Mouse (Mus musculus) midbrain, embryonic 10.5 days (tissue): ENCODE data around the gene Chrm1. TPM values are rescaled to one million over a fixed set of nuclear protein-coding genes. Genes with fewer than 3 reads are reported as not detected.

Experiments
- DNase-seq: peaks from one replicate; pipeline ENCODE4 v3.0.0-alpha.2; 2017; ENCODE audit warnings: low spot score
- H3K27ac ChIP-seq: fragments of 300-500 bp; sonication (generic); replicated peaks from 2 replicates; pipeline ENCODE4 v1.5.1; 2016; ENCODE audit warnings: mild to moderate bottlenecking
- H3K27me3 ChIP-seq: fragments of 300-500 bp; sonication (generic); 2 replicates; pipeline ENCODE4 v1.6.1; 2016; ENCODE audit warnings: low read depth, mild to moderate bottlenecking; ENCODE audit not compliant: poor library complexity, severe bottlenecking
- H3K36me3 ChIP-seq: fragments of 300-500 bp; sonication (generic); 2 replicates; pipeline ENCODE4 v1.6.1; 2016; ENCODE audit warnings: mild to moderate bottlenecking, moderate library complexity
- H3K4me1 ChIP-seq: fragments of 300-500 bp; sonication (generic); 2 replicates; pipeline ENCODE4 v1.6.1; 2016
- H3K4me3 ChIP-seq: fragments of 300-500 bp; sonication (generic); 2 replicates; pipeline ENCODE4 v1.5.1; 2016; ENCODE audit warnings: mild to moderate bottlenecking, moderate library complexity
- H3K9me3 ChIP-seq: fragments of 300-500 bp; sonication (generic); replicated peaks from 2 replicates; pipeline ENCODE4 v1.6.1; 2016; ENCODE audit warnings: mild to moderate bottlenecking
- WGBS: fragments of 180-500 bp; shearing (Covaris S2); methylation state at CpG from one replicate; pipeline ENCODE4 v1.1.7; 2016; 5-methylcytosine and 5-hydroxymethylcytosine counted together
- polyA plus RNA-seq: library from polyadenylated mRNA; unstranded; fragments of >200 nt; fragmentation: Nextera tagmentation; extraction: Ambion mirVana; gene quantifications from 2 replicates; pipeline ENCODE4 v1.2.1, GENCODE M21; 2016

The Chrm1 gene
- polyA plus RNA-seq, 1 experiment from 2014 or later = not detected

DNA sequence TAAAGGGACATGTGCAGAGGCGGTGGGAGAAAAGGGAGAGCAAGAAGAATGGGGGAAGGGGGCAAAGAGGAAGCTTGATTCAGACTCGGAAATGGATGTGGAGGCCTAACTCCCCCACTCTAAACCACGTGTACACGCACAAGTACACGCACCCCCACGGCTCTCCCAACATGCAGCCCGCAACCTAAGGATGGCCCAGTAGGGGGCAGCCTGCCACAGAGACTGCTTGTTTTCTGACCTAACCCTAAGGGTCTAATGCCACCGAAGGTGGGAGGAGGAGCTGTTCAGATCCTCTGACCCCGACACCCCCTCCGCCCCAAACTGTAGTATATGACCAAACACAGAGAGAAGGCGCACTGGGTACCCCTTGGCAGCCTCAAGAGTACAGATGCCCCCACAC, 1.3 kb upstream of the Chrm1 start:
- Histone ChIP-seq H3K27ac (peak overlapping the region; percentile 84), H3K27me3 (peaks cover 49% of the 10 kb centered on the region), H3K36me3 (no peaks in the 10 kb centered on the region), H3K9me3 (no peaks in the 10 kb centered on the region), H3K4me1 (peaks cover 33% of the 10 kb centered on the region), H3K4me3 (peak overlapping the region; percentile 59)
- WGBS = under 1% methylated on average over 11 of the region's 11 CpGs
- DNase-seq = peak; percentile 72

DNA sequence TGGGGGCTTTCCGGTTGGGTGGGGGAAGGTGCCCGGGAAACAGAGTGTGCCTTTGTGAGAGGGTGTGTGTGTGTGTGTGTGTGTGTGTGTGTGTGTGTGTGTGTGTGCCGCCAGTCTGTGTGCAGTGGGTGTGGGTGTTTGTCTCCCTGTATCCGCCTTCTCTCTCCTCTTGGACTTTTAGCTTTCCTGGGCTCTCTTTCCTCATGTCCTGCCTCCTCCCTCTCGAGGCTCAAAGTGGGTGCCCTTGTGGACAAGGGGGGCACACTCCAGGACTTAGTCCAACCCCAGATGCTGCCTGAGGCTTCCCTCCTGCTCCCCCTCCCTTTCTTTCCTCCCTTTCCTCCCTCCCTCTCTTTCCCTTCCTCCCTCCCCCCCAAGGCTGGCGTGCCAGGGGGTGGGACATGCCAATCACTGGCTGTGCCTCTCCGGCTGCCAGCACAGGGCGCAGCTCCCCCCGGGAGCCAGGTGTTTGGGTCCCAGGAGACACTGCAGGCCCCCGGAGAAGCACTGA, 377 bp downstream of the Chrm1 start:
- no peaks in the 10 kb centered on the region for H3K36me3 ChIP-seq
- no peak overlapping the region for H3K4me3 ChIP-seq
- 46% methylated on average over 10 of the region's 10 CpGs for WGBS
- no peaks in the 10 kb centered on the region for H3K9me3 ChIP-seq
- H3K27ac ChIP-seq = no peak overlapping the region
- no peak for DNase-seq
- H3K27me3 ChIP-seq = peaks cover 49% of the 10 kb centered on the region
- H3K4me1 ChIP-seq = peaks cover 28% of the 10 kb centered on the region

DNA sequence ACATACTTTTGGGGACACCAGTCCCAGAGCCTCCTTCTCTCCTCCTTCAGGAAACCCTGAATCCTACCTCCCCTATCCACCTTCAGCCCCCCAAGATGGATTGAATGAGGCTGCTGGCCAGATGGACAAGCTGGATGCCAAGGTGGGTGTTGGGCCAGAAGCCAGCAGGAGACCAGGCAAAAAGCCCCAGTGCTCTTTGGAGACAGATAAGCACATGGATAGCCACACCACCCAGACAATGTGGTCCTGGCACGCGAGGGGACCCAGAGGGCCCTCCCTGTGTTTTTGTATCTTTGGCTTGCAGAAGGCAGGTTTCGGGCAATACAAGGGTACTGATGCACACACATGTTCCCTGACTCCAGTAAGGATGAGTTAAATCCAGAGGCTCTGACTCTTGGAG, 1.3 kb downstream of the Chrm1 start:
- Histone ChIP-seq H3K27me3 (peaks cover 49% of the 10 kb centered on the region), H3K36me3 (no peaks in the 10 kb centered on the region), H3K4me3 (no peak overlapping the region), H3K9me3 (no peaks in the 10 kb centered on the region), H3K4me1 (peaks cover 28% of the 10 kb centered on the region), H3K27ac (no peak overlapping the region)
- DNase-seq = no peak
- WGBS = 87% methylated on average over 3 of the region's 3 CpGs

DNA sequence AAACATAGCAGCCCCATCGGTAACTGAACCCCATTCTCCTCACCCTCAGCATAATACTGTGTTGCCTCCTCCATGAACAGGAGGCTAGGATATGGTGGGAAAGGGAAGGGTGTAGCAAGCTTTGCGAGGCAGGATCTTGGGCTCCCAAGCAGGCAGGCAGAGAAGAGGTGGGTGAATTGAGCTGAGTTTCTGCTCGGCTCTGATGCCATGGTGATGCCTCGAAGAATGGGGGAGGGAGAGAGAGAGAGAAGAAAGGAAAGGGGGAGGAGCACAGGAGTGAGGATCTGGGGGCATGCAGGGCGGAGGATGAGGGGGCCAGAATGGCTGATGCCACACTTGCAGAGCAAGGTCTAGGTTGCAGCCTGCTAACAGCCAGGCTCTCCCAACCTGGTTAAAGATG, 2.2 kb downstream of the Chrm1 start:
- WGBS = 55% methylated on average over 5 of the region's 5 CpGs
- H3K4me3 ChIP-seq = no peak overlapping the region

DNA sequence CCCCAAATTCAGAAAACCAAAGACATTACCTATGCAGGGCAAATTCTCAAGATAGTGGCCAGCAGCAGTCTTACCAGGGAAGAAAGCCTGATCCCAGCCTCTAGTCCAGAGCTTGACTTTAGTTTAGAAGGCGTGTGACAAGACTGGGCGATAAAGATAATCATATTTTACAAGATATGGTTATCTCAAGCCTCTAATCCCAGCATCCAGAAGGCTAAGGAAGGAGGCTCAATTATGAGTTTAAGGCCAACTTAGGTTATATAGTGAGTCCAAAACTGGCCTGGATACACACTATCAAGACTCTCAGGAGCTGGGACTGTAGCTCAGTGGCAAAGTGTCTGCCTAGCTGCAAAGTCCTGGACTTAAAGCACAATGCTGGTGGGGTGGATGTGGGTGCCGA, 9.3 kb downstream of the Chrm1 start:
- Histone ChIP-seq H3K4me3 (no peak overlapping the region), H3K27me3 (no peaks in the 10 kb centered on the region; the same call in 1 of the 2 replicates), H3K4me1 (no peaks in the 10 kb centered on the region), H3K9me3 (no peaks in the 10 kb centered on the region), H3K36me3 (no peaks in the 10 kb centered on the region), H3K27ac (no peak overlapping the region)
- DNase-seq = no peak
- WGBS = 94% methylated on average over 3 of the region's 3 CpGs

More for the DNA sequence above, 2.2 kb downstream of the Chrm1 start:
- Histone ChIP-seq H3K4me1 (peaks cover 28% of the 10 kb centered on the region), H3K27me3 (peaks cover 41% of the 10 kb centered on the region), H3K27ac (no peak overlapping the region), H3K9me3 (no peaks in the 10 kb centered on the region), H3K36me3 (no peaks in the 10 kb centered on the region)
- DNase-seq = no peak

DNA sequence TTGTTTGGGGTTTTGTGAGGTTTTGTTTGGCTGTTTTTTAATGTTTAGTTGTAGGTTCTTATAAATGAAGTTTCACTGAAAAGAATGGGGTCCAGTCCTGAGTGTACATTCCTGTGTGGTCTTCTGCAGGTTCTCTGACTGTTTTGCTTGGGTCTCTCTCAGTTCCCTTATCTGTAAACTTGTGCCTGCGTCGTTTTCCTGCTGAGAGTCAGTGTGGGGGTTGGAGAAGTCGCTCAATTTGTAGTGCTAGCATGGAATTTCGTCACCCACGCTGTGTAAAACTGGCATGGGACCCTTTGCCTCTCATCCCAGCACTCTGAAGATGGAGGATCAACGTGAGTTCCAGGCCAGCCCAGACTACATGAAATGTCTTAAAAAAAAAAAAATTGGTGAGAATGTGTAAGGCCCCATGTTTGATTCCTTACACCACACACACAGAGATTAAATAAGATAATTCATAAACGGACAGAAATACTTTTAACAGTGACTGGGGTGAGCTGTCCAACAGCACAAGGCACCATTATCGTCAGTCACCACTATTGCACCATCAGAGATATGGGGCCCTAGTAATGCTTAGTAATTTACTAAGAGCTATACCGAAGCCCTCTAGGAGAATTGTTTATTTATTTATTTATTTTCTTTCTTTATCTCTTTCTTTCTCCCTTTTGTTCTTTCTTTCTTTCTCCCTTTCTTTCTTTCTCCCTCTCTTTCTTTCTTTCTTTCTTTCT, 9.9 kb downstream of the Chrm1 start:
- Histone ChIP-seq H3K36me3 (no peaks in the 10 kb centered on the region), H3K27me3 (peaks cover 6% of the 10 kb centered on the region), H3K4me3 (no peak overlapping the region), H3K4me1 (no peaks in the 10 kb centered on the region; the same call in 1 of the 2 replicates), H3K27ac (no peak overlapping the region), H3K9me3 (no peaks in the 10 kb centered on the region)
- no peak for DNase-seq
- WGBS = 73% methylated on average over 9 of the region's 9 CpGs

DNA sequence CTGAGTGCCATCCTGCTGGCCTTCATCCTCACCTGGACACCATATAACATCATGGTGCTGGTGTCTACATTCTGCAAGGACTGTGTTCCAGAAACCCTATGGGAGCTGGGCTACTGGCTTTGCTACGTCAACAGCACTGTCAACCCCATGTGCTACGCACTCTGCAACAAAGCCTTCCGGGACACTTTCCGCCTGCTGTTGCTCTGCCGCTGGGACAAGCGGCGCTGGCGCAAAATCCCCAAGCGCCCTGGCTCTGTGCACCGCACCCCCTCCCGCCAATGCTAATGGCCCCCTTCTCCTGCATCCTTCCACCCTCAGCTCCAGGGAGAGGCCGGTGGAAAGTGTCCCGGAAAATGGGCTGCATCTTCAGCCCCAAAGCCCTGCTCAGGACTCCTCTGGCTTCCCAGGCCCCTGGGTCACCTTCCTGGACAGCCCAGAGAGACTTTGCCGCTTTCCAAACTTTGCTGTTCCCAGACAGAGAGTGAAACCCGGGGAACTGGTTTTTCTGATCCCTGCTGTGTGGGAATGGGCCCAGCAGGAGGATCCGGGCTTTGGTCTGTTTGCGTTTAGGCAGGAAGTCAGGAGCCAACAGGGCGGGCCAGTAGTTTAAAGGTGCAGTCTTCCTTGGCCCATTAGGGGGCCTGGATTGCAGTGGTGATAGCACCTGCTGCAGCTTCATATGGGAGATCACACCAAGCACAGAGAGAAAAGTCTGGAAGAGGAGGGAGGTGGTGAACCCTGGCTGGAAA, 15.6 kb downstream of the Chrm1 start:
- Histone ChIP-seq H3K36me3 (no peaks in the 10 kb centered on the region), H3K27ac (no peak overlapping the region), H3K4me1 (peaks cover 20% of the 10 kb centered on the region), H3K9me3 (no peaks in the 10 kb centered on the region), H3K4me3 (no peak overlapping the region), H3K27me3 (peaks cover 22% of the 10 kb centered on the region)
- DNase-seq = no peak
- WGBS = 26% methylated on average over 18 of the region's 18 CpGs

DNA sequence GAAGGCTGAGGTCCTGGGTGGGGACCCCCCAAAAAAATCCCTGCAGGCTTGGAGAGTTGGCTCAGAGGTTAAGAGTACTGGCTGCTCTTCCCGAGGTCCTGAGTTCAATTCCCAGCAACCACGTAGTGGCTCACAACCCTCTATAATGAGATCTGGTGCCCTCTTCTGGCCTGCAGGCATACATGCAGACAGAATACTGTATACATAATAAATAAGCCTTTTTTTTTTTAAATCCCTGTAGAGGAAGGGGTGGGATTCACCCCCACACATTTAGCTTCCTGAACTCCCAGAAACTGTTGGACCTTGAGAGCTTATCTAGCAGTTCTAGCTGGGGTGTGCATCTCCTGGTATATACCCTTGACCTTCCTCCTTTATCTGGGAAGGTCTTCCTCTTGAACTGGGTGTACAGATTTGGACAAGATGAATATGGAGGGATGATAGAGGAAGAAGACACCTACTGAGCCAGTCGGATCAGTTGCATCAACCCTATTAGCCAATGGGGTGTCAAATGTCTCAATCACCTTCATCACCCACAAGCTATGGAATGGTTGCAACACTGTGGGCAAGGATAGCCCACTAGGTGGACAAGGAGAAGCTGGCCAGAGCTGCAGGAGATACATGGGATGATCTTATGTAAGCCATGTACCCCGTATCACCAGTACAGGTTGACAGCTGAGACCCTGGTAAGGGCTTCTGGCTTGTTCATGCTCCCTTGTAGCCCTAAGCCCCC, 18.2 kb downstream of the Chrm1 start:
- peaks cover 20% of the 10 kb centered on the region for H3K4me1 ChIP-seq
- H3K27ac ChIP-seq = no peak overlapping the region
- no peaks in the 10 kb centered on the region for H3K36me3 ChIP-seq
- no peaks in the 10 kb centered on the region for H3K9me3 ChIP-seq
- 95% methylated on average over 4 of the region's 4 CpGs for WGBS
- H3K27me3 ChIP-seq = peaks cover 22% of the 10 kb centered on the region
- no peak for DNase-seq
- no peak overlapping the region for H3K4me3 ChIP-seq

DNA sequence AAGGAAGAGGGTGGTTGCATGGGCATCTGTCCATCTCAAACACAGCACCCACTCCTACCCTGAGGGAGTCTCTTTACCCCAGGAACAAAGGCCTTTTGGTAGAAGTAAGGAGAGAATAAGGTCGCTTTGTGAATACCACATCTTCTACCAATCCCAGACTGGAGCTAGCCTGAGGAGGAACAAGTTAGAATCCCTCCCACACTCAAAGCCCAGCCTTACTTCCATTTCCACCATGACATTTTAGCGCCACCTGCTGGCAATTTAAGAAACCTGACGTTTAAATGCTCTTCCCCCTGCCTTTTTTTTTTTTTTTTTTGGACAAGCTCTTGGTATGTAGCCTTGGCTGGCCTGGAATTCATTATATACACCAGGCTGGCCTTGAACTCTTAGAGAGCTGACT, 19.4 kb downstream of the Chrm1 start:
- Histone ChIP-seq H3K27ac (no peak overlapping the region), H3K9me3 (no peaks in the 10 kb centered on the region), H3K27me3 (peaks cover 22% of the 10 kb centered on the region), H3K36me3 (no peaks in the 10 kb centered on the region), H3K4me1 (peaks cover 20% of the 10 kb centered on the region), H3K4me3 (no peak overlapping the region)
- DNase-seq = peak; percentile 60
- 3% methylated on average over 3 of the region's 3 CpGs for WGBS

DNA sequence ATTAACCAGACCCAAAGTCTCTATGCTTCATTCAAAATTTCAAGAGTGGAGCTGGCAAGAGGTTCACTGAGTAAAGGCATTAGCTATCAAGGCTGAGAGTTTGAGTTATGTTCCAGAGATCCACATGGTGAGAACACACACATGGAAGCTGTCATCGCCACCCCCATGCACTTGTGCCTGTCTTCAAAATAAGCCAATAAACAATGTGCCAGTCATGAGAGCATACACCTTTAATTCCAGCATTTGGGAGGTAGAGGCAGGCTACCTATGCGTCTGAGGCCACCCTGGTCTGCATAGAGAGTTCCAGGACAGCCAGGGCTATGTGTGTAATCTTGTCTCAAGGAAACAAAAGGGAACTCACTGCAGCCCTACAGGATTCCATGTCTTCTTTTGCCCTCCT, 20.0 kb downstream of the Chrm1 start:
- Histone ChIP-seq H3K4me1 (peaks cover 20% of the 10 kb centered on the region), H3K27ac (no peak overlapping the region), H3K27me3 (peaks cover 16% of the 10 kb centered on the region), H3K9me3 (no peaks in the 10 kb centered on the region), H3K4me3 (no peak overlapping the region), H3K36me3 (no peaks in the 10 kb centered on the region)
- WGBS = 69% methylated on average over 2 of the region's 2 CpGs
- DNase-seq = no peak

DNA sequence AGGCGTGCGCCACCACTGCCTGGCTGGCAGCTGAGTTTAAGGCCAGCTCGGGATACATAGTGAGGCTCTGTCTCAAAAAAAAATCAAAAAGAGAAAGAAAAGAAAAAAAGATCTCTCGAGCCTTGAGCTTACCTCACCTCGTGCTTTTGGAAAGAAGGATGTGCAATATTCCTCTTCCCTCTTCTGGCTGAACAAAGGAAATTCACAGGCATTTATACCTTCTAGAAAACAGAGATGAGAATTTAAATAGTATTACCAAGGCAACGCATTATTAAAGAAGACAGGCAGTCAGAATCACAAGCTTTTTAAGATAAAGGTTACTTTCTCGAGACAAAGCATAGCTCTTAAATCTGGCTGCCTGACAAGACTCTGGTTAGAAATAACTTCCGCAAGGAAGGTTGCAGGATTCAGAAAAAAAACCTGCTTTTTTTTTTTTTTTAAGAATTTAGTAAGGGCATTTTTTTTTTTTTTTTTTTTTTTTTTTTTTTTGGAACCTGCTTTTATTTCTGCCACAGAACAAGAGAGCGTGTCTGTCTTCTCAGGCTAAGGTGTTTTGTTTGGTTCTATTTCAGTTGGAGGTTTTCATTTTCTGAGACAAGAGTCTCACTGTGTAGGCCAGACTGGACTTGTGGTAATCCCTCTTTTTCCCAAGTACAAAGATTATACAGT, 28.4 kb downstream of the Chrm1 start:
- Histone ChIP-seq H3K27me3 (no peaks in the 10 kb centered on the region), H3K4me3 (no peak overlapping the region), H3K4me1 (peaks cover 22% of the 10 kb centered on the region), H3K27ac (no peak overlapping the region), H3K9me3 (no peaks in the 10 kb centered on the region), H3K36me3 (no peaks in the 10 kb centered on the region)
- no peak for DNase-seq
- 60% methylated on average over 9 of the region's 9 CpGs for WGBS

DNA sequence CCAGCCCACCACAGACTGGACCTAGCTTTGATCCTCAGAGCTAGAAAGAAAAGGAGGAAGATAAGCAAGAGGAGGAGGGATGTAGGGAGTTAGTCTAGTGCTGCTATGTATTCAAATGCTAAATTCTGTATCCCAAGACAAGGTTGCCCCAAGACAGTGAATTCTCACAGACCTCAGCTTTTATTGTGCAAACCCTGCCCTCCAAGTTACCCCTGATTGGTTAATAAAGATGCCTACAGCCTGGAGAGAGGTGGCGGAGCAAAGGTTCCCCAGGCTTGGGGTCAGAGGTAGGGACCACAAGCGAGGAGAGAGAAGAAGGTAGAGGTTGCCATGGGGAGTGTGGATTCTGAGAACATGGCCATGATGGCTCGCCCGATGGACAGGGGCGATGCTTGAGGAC, 29.2 kb downstream of the Chrm1 start:
- Histone ChIP-seq H3K27me3 (no peaks in the 10 kb centered on the region), H3K4me3 (no peak overlapping the region), H3K27ac (no peak overlapping the region), H3K4me1 (peaks cover 22% of the 10 kb centered on the region), H3K9me3 (no peaks in the 10 kb centered on the region), H3K36me3 (no peaks in the 10 kb centered on the region)
- DNase-seq = no peak
- 62% methylated on average over 5 of the region's 5 CpGs for WGBS
